Mouse (Mus musculus) layer of hippocampus, adult 8-10 months (tissue): ENCODE measurements at regions not wholly inside any gene's neighbourhood (a gene's known extent, or its start where the extent isn't known, plus 50 kb on each side); places are given as distances from the start of the nearest gene placed in this dataset.
"Not testable (repeated sequence)": the region's sequence is repeated elsewhere in the genome, so short reads cannot be mapped to it uniquely, and the experiment has no call there.

Source experiments
- DNase-seq, 2 experiments: peaks; one replicate each; pipeline ENCODE4 v3.0.0; 2022; ENCODE audit warnings: low spot score in 2 of 2

GRCm38 (mm10) chr12:93812963-93813733 lies 1878.9 kb upstream of the Flrt2 start:
- DNase-seq = no peak

GRCm38 (mm10) chr12:93850944-93851520 lies 1841.0 kb upstream of the Flrt2 start:
- DNase-seq = no peak

GRCm38 (mm10) chr12:93851660-93852059 lies 1840.4 kb upstream of the Flrt2 start:
- no peak for DNase-seq

- peak; percentile 8 for DNase-seq
These were observed 1806.1 kb upstream of the Flrt2 start for GRCm38 (mm10) chr12:93885946-93886345.

- DNase-seq = no peak
These were observed 1801.9 kb upstream of the Flrt2 start for GRCm38 (mm10) chr12:93890109-93890508.

GRCm38 (mm10) chr12:93928541-93929238 lies 1763.3 kb upstream of the Flrt2 start:
- not testable (repeated sequence) for DNase-seq

GRCm38 (mm10) chr12:93929239-93929563 lies 1762.8 kb upstream of the Flrt2 start:
- not testable (repeated sequence) for DNase-seq

GRCm38 (mm10) chr12:93930242-93930641 lies 1761.8 kb upstream of the Flrt2 start:
- not testable (repeated sequence) for DNase-seq

GRCm38 (mm10) chr12:93960869-93961268 lies 1731.2 kb upstream of the Flrt2 start:
- DNase-seq = no peak

- peak in 1 of 2 experiments; percentile 7 for DNase-seq
These were observed 1710.7 kb upstream of the Flrt2 start for GRCm38 (mm10) chr12:93981307-93981706.

GRCm38 (mm10) chr12:93991531-93991930 lies 1700.5 kb upstream of the Flrt2 start:
- DNase-seq = no peak

GRCm38 (mm10) chr12:93993875-93994274 lies 1698.2 kb upstream of the Flrt2 start:
- peak in 1 of 2 experiments; percentile 5 for DNase-seq

GRCm38 (mm10) chr12:94015946-94016345 lies 1676.1 kb upstream of the Flrt2 start:
- DNase-seq = no peak

- no peak for DNase-seq
These were observed 1660.7 kb upstream of the Flrt2 start for GRCm38 (mm10) chr12:94031364-94031763.

GRCm38 (mm10) chr12:94047972-94048371 lies 1644.1 kb upstream of the Flrt2 start:
- no peak for DNase-seq

GRCm38 (mm10) chr12:94057767-94058166 lies 1634.3 kb upstream of the Flrt2 start:
- no peak for DNase-seq

GRCm38 (mm10) chr12:94059641-94060040 lies 1632.4 kb upstream of the Flrt2 start:
- DNase-seq = no peak

- DNase-seq = peak in 1 of 2 experiments; percentile 2
These were observed 1631.7 kb upstream of the Flrt2 start for GRCm38 (mm10) chr12:94060336-94060735.

- DNase-seq = no peak
These were observed 1625.4 kb upstream of the Flrt2 start for GRCm38 (mm10) chr12:94066444-94067152.

GRCm38 (mm10) chr12:94070940-94071505 lies 1621.0 kb upstream of the Flrt2 start:
- no peak for DNase-seq

- DNase-seq = no peak
These were observed 1586.4 kb upstream of the Flrt2 start for GRCm38 (mm10) chr12:94105582-94106162.
